Mouse (Mus musculus) cerebellum, postnatal 4 days (tissue): ENCODE results near the gene Cacng4.

ENCODE experiments used
- DNase-seq, 2 experiments: peaks; one replicate each; pipeline ENCODE4 v3.0.0; 2022; ENCODE audit warnings: low spot score in 2 of 2, mixed read lengths in 1 of 2

The Cacng4 gene

DNA sequence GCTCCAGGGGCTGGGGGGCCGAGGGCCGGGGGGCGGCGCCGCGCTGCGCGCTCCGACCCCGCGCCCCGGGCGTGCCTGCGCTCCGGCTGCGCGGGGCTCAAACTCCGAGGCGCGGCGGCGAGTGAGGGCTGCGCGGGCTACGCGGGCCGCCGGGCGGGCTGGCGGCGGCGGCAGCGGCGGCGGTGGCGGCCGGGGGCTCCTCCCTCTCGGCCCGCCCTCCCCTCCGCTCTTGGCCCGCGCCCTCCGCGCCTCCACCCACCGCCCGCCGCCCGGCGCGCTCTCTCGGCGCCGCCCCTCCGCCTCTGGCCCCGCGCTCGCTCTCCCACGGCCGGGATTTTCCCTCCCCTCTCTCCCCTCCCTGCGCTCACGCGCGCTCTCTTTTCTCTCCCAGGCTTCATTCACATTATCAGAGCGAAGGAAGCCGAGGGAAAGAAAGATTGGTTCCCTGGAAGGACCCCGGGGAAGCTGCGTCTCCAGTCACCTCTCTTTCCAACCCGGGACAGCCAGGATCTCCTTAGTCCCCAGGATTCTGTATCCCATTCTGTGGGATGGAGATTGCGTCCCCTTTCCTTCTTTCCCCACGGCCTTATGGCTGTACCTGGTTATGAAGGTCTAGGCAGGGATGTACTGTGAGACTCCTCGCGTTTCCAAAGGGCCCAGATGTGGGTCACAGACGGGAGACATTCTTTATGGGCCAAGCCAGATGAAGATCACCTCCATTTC is at the start of gene Cacng4:
Gene Cacng4 (minus strand): TSS at position 11 of the 723 bp plus-strand sequence.
- DNase-seq = peak; percentile 42 to 52

DNA sequence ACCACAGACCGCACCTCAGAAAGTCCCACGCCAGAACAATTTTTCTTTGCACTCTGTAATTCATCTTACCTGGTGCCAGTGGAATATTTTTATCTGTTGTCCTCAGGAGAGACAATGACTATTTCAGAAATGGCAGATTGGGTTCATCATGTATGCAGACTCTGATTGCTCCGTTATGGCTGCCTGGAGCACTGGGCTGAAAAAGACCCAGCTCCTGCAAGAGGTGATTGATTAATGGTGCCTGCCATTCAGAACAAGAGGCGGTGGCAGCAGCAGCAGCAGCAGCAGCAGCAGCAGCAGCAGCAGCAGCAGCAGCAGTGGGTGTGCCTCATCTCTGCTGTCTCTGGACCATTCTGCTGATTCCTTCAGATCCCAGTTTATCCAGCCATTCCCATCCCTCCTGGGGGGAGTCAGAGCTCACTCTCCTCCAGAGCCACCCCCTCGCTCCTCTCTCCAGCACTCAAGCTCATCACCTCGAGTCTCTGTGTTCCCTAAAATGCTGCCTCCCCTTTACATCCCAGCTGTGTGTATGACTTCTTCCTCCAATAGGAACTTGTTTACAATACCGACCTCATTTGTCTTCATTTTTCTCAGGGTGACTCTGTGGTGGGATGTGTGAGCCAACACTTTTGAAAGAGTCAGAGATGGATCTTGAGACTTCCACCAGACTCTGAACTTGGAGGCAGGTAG is 39.1 kb upstream of the Cacng4 start:
- DNase-seq = no peak

DNA sequence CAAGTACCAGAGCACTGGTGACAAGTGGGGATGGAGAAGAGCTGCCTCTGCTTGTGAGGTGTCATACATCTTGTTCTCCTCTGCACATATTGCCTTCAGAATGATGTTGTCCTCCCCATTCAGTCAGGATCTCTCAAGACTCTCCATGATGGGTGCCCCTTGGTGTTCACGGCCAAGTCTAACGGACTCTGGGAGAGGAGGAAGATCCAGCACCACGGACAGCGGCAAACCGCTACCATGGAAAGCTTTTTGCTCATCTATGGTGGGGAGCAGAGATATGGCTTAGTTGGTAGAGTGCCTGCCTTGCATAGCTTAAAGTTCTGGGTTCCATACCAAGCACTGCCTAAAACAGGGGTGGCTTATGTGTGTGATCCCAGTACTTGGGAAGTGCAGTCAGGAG is 22.8 kb upstream of the Cacng4 start:
- DNase-seq = no peak

DNA sequence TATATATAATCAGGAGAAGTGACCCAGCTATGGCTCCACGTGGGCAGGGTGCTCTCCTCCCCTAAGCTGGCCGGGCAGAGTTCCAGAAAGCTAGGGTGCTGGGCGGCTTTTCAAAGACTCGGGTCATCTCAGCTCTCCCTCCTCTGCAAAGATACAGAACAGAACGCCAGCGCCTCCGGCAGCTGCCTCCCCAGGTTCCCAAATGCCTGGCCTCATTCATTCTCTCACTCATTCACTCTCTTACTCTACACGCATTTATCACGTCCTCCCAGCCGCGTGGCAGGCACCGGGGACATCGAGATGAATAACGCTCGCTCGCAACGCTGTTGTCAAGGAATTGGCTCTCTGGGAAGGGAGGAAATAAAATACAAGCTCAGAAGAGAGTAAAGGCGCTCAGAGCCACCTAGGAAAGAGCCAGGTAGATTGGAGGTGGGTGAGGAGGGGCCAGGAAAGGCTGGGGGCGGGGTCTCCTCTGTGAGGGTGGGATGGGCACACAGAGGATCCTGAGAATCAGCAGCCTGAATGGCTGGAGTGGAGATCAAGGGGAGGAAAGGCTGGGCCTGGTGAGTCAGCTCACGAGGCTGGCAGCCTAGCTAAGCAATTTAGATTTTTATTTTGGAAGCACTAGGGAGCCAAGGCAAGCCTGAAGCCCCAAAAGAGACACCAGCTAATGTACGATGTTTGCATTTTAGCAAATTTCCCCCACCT is 18.7 kb upstream of the Cacng4 start:
- no peak for DNase-seq

DNA sequence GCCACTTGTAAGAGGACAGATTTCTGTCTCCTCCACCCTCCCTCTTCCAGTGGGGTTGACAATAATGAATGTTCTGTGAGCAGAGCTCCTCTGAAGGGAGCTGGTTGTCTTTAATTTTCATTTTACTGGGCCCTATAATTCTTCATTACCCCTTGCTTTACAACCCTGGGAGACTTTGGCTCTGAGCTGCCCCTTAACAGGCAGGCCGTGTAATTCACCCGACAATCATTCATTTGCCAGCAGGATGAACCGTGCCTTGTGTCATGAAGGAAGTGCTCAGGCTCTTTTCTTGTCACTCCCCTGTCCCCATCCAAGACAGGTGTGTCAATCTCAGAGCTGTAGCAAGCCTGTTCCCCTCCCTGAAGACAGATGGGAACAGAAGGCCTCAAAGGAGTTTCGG is 18.1 kb upstream of the Cacng4 start:
- DNase-seq = no peak

DNA sequence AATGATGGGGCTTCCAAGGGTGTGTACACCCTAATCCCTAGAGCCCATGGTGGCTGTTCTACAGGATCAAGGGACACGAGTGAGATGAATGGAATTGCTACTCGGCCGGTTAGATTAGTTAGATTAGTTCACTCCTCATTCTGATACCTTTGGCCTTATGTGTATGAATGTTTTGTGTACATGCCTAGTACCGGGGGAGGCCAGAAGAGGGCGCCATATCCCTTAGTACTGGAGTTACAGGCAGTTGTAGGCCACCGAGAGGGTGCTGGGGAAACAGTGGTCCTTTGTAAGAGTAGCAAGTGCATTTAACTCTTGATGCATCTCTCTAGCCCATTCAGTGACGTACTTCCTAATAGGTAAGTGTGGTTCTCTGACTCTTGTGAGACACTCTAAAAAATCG is 14.2 kb upstream of the Cacng4 start:
- peak in 1 of 2 experiments; percentile 34 for DNase-seq

DNA sequence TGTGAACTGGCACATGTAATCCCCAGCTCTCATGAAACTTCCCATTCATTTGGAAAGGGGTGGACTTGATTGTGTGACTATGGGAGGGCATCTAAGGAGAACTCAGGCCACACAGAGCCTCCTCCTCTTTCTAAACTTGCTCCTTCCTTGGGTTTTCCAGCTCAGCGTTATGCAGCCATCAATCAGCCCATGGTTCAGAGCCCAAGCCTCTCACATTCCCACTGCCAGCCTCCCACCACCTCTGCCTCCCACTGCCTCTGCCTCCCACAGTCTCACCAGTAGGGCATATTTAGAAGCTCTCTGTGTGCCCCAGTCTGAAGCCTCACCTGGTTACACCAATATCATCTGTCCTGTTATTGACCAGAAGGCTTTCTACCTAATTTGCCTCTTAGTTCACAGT is 11.7 kb upstream of the Cacng4 start:
- DNase-seq = no peak

DNA sequence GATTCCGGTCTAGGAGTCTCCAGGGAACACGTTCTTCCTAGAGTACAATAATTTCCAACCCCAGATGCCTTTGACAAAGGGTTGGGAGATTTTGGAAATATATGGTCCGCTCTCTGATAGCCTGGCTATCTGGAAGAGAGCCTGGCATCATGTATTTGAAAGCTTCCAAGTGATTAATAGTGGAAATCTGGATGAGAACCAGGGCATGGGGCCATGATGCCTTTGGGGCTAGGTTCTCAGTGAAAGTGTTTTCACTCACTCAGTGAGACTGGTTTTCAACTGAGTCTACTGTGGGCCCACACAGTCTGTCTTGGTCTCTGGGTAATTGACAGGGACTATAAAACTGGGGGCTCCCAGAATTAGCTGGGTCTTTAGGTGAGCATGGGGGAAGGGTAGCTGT is 7.6 kb upstream of the Cacng4 start:
- no peak for DNase-seq

DNA sequence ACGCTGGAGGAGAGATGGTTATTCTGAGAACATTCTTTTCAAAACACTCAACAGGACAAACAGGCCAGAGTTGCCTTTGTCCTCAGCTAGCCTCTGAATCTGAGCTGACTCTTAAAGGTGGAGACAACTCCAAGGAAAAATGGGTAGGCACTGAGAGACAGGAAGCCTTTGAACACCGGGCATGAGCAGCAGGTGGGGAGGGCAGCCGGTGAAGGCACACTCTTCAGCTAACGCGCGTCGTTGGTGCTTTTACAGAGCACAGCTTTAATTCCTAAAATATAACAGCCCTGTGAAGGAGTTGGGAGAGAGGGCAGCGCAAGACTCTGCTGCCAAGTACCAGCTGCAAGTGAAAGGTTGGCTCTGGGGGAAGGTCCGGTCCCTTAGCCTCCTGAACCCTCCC is 5.0 kb upstream of the Cacng4 start:
- no peak for DNase-seq

DNA sequence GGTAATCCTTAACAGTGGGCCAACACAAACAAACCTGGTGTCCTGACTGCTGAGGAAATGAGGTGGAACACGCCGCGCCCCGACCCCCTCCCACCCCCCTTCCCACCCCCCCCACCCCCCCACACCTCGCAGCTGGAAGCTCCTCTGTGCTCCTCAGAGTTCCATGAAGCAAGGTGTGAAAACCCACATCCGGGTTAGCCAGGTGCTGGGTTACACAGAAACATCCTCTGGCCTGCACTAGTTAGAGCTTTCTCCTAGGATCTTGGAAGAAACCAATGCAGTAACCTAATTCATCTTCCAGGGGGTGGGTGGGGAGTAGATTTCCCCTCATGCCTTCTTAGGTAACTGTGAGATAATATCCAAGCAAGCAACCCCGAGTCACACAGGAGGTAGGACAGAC is 2.0 kb upstream of the Cacng4 start:
- no peak for DNase-seq

DNA sequence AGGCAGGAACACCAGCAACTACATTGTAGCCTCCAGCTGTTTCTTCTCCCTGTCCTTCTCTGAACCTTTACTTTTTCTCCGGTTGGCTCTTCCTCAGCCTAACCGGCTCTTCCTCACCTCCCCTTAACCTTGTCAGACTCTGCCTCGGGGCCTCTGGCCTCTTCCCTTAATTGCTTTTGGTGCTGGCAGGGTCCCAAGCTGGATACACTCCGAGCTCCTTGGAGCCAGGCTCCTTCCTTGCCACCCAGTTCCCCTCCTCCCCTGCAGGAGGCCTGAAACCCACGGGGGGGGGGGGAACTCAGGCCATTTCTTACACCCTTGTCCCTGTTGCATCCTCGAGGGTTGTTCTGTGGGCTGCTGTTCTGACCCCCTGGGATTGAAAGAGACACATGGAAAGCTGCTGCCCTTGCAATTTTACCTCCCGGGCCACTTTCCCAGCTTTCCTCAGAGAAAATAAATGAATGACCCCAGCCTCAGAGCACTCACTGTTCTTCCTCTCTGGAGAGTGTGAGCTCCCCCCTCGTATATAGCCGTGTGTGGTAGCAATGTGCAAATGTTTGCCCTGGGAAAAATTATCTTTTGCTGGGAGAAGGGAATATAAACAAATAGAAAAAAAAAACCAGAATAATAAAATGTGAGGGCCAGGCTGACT is 1.2 kb upstream of the Cacng4 start:
- DNase-seq = no peak

DNA sequence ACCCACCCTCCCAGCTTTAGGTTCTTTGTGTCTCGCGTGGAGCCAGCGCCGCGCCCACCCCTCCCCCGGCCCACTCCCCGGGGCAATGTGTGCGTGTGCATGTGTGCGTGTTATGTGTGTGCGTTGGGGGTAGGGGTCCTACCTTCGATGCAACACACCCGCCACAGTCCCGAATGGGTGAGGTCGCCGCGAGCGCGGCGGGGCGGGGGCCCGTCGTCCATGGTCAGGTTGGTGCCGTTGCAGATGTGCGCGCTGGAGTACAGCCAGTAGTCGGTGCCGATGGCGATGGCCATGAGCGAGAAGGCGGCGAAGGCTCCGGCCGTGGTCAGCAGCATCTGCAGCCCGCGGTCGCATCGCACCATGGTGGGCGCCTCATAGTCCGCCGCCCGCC is 259 bp downstream of the Cacng4 start:
- peak in 1 of 2 experiments; percentile 47 for DNase-seq

DNA sequence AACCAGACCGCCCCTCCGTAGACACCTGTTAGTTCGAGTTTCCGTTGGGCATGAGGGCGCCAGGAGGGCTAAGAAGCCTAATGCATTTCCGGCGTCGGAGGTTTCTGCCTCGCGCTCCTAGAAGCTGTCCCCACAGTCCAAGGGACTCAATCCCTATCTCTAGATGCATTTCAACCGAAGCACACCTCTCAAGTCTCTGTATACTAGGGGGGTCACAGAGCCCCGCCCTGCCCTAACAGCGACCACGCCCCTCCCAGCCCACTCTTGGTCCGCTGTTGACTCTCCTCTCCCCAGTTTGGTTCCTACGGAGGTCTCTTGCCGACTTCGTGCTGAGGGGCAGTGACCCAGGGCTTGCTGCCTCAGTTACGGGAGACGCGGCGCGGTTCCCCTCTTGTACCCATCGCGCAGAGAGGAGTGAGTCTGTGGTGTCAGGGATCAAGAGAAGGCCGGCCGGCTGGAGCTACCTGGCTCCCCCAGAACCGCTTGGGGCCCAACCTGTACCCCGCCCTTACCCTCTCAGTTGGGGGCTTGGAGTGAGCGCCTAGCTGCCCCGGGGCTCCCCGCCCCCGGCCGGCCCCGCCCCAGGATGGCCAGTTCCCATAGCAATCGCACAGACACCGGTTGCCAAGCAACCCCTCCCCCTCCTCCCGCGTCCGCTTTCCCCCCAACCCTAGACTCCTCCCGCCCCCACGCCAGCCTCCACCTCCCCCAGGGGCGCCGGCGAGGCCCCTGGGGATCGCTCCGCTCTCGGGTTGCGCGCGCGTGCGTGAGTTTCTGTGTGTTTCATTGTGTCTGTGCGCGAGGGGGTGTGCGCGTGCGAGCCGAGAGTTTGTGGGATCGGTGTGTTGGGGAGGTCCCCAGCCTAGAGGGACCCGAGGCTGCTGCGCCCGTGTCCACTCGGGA is 906 bp downstream of the Cacng4 start:
- peak in 1 of 2 experiments; percentile 59 for DNase-seq

DNA sequence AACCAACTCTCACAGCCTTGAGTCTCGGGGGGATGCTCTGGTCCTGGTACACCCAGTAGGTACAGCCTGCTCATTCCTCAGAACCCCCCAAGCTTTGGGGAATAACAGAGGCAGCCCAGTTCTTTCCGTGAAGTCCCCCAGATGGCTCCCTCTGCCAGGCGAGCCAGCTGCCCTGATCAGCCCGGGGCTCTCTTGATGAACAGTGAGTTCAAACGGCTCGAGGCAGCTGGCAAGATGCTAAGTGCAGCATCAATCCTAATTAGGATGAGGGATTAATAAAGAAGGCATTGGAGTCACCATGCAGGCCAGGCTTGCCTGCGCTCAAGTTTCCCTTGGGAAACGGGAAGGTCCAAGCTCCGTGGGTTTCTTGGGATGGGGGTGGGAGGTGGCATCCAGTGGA is 2.2 kb downstream of the Cacng4 start:
- DNase-seq = peak in 1 of 2 experiments; percentile 36

DNA sequence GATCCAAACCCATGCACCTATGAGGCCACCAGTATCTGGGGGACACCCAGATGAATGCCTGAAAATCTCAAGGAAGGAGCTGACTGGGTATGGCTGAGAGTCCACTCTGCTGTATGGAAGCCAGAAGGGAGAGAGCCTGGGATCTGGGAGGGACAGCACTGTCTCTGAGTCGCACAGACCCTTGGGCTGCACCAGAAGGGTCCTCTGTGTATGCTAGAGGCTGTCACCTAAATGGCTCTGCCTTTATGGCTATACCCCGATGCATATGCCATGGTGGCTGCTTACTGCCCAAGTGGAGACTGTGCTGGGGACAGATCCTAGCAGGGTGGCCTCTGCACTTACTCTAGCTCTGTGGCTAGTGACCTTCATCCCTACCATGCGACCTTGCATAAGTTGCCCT is 8.6 kb downstream of the Cacng4 start:
- DNase-seq = no peak

DNA sequence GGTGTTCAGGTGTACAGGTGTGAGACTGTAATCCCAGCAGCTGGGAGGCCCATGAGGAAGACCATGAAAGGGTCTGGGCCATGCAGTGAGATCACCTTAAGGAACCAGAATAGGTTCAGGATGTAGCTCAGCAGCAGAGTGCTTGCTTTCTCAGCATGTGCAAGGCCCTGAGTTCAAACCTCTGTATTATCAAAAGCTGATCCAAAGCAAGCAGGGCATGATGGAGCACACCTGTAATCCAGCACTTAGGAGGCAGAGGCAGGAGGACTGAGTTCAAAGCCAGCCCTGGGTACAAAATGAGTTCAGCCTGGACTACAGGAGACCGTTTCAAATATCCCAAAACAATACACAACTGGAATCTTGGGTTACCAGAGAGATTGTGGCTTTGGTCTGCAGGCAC is 9.1 kb downstream of the Cacng4 start:
- DNase-seq = no peak

DNA sequence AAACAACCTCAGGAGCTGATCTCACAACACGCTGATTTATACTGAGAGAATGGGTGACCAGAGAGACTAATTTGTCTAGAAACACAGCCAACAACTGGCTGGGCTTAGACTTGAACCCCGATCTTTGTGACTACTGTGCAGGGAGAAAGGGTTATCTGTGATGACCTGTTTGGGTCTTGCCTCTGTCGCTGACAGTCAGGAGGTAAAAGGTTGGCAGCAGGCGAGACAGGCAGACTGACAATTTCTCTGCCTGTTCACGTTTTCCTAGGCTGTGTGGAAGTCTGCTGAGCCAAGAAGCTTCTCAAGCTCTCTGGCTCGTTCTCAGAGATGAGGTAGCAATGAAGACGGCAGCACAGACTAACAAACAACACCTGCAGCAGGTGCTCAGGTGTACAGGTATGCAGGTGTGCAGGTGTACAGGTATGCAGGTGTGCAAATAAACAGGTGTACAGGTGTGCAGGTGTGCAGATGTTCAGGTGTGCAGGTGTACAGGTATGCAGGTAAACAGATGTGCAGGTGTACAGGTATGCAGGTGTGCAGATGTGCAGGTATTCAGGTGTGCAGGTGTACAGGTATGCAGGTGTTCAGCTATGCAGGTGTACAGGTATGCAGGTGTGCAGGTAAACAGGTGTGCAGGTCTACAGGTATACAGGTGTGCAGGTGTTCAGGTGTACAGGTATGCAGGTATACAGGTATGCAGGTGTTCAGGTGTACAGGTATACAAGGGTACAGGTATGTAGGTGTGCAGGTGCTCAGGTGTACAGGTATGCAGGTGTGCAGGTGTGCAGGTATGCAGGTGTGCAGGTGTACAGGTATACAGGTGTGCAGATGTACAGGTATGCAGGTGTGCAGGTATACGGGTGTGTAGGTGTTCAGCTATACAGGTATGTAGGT is 10.2 kb downstream of the Cacng4 start:
- DNase-seq = no peak

DNA sequence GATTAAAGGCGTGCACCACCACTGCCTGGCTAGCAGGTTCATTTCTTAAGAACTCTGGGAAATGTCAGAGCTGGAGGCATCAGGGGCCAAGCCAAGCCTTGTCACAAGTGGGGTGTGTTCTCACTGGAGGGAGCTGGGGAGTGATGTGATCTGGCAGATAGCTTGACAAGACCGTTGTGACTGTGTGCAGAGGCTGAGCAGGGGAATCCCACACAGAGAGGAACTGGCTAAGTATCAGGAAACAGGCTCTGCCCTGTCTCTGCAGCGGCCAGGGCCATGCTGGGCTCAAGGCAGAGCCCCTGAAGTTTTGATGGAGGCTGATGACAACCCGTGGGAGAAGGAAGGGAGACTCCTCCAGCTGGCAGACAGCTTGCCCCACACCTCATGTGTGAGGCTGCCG is 11.8 kb downstream of the Cacng4 start:
- no peak for DNase-seq

DNA sequence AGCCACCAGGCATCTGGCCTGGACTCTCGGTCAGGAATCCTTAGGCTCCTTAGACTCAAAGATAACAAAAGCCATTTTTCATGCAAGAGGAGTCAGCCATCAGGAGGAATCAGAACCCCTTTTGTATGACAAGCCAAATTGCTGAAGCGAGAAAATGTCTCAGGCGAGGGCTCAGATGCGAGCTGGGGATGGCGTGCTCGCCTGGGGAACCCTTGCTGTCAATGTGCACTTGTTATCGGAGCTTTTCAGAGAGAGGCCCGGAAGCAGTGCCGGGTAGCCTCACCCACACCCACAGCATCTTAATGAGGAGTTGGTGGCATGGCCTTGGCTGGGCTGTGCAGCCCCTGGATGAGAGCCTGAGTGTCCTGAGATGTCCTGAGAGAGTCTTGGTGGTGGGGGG is 15.5 kb downstream of the Cacng4 start:
- DNase-seq = peak in 1 of 2 experiments; percentile 49

DNA sequence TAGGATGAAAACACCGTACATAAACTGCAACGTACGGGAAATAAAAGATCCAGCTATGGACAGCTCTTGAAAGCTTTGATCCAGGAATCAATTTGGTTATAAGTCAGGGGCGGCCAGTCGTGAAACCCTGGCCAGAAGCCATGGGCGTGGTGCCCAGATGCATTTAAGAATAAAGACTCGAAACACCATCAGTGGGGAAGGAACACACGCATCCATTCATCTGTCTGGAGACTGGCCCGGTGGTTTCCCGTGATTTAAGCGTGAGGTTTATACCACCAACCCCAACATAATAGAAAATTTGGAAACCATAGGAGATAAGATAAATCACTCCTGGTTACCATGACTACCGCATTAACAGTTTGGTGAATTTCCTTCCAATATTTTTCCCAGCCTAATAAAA is 16.9 kb downstream of the Cacng4 start:
- peak in 1 of 2 experiments; percentile 65 for DNase-seq
